12 mouse cellular contexts compared by ENCODE assay signal in genomic region chr7:79734563-79734962, GRCm38 (mm10). TPM values are rescaled to one million over a fixed set of nuclear protein-coding genes. Genes with fewer than 3 reads are reported as not detected.
DNase-seq lines count a peak whose midpoint lies in the region; ATAC-seq lines count a peak whose summit lies in the region.
"Had no signal": no experiment of that assay in that cellular context is flagged by ENCODE, and none has a peak within 500 bp of the region (broad histone marks: within the 10 kb centered on the region; RNA-seq: fewer than 3 reads in every experiment).

No protein-coding gene starts in this region.

- H3K4me1 ChIP-seq in liver, embryonic 11.5 days (replicated peaks; ENCODE audit: control insufficient read depth, insufficient read depth, low read length) = no peaks in the 10 kb centered on the region

- H3K9me3 ChIP-seq in liver, embryonic 11.5 days (ENCODE audit: control insufficient read depth, low read length) = no peaks in the 10 kb centered on the region

- H3K4me3 ChIP-seq in liver, embryonic 11.5 days (ENCODE audit: low read depth, low read length) = no peak overlapping the region

- H3K4me2 ChIP-seq in liver, embryonic 11.5 days = no peak overlapping the region

- H3K36me3 ChIP-seq in liver, embryonic 11.5 days (ENCODE audit: control insufficient read depth, insufficient read depth, low read length) = no peaks in the 10 kb centered on the region

- DNase-seq in ovary, adult 18-20 months (ENCODE audit: low spot score) = peak; percentile 75
- no peak for DNase-seq in ovary, postnatal 10 days (ENCODE audit: low spot score)
- peak; percentile 66 for DNase-seq in gastrocnemius, postnatal 25 days
- peak; percentile 98 for DNase-seq in kidney, adult 9 months
- DNase-seq in retina, embryonic 14.5 days (ENCODE audit: low spot score) = no peak
- DNase-seq in frontal cortex, adult 2 months (ENCODE audit: extremely low spot score in 1 of 2, low spot score in 1 of 2) = no peak
- no peak for DNase-seq in liver, embryonic 11.5 days (ENCODE audit: low spot score)
- DNase-seq: right cerebral cortex, adult 18-20 months; thymus, adult 2 months had no signal

- WGBS in liver, embryonic 11.5 days = 80% methylated on average over 8 of the region's 8 CpGs

- 0 out of 2 replicates have a peak, but pooled peaks cover 3% of the 10 kb centered on the region for H3K27me3 ChIP-seq in liver, embryonic 11.5 days (replicated peaks; ENCODE audit: control insufficient read depth, insufficient read depth, low read length)

- no peak overlapping the region for H3K9ac ChIP-seq in liver, embryonic 11.5 days (ENCODE audit: low read depth, low read length)

- no peak for ATAC-seq in liver, embryonic 11.5 days (replicated peaks; ENCODE audit: low FRiP score)

- H3K27ac ChIP-seq in liver, embryonic 11.5 days (ENCODE audit: low read depth, low read length) = no peak overlapping the region

RNA-seq across cellular contexts. Expression of gene Plin1, which starts 1.9 kb away (rescaled TPM):
- total RNA-seq in gastrocnemius, postnatal 25 days (2021) = 10 to 100 TPM in 1 of 2 experiments, 1 to 10 TPM in 1; 1.8 to 53.2 TPM
- polyA plus RNA-seq in frontal cortex, adult 2 months (2012; rRNA removed) = 0.14 and 0.25 TPM in 2 replicates
- polyA plus RNA-seq in liver, embryonic 11.5 days (2014; fragmentation: Nextera tagmentation; extraction: Ambion mirVana) = not detected in 2 replicates
- total RNA-seq: hematopoietic stem cell, adult 5-6 weeks; left cerebral cortex, adult 18-20 months; monocyte, adult 5-6 weeks had no signal

RNA-seq across cellular contexts. Expression of gene Pex11a, which starts 8.4 kb away (rescaled TPM):
- 10 to 100 TPM in 1 of 2 experiments, 1 to 10 TPM in 1; 8.8 to 11.8 TPM for total RNA-seq in gastrocnemius, postnatal 25 days (2021)
- polyA plus RNA-seq in frontal cortex, adult 2 months (2012; rRNA removed) = 19.1 and 19.2 TPM in 2 replicates
- polyA plus RNA-seq in liver, embryonic 11.5 days (2014; fragmentation: Nextera tagmentation; extraction: Ambion mirVana) = 2.3 and 2.9 TPM in 2 replicates

RNA-seq across cellular contexts. Expression of gene Wdr93, which starts 8.4 kb away (rescaled TPM):
- total RNA-seq in gastrocnemius, postnatal 25 days (2021) = not detected
- 0.10 and 0.34 TPM in 2 replicates for polyA plus RNA-seq in frontal cortex, adult 2 months (2012; rRNA removed)
- 0.21 TPM in 1 of 2 replicates, not detected in the other for polyA plus RNA-seq in liver, embryonic 11.5 days (2014; fragmentation: Nextera tagmentation; extraction: Ambion mirVana)
- total RNA-seq: hematopoietic stem cell, adult 5-6 weeks; monocyte, adult 5-6 weeks had no signal

RNA-seq across cellular contexts. Expression of gene Kif7, which starts 19.0 kb away (rescaled TPM):
- total RNA-seq in gastrocnemius, postnatal 25 days (2021) = under 1 TPM; 0.59 to 0.91 TPM
- polyA plus RNA-seq in frontal cortex, adult 2 months (2012; rRNA removed) = 3.2 and 3.8 TPM in 2 replicates
- polyA plus RNA-seq in liver, embryonic 11.5 days (2014; fragmentation: Nextera tagmentation; extraction: Ambion mirVana) = 2.3 and 3.0 TPM in 2 replicates
- total RNA-seq: monocyte, adult 5-6 weeks had no signal

RNA-seq across cellular contexts. Expression of gene Mesp1, which starts 59.0 kb away (rescaled TPM):
- total RNA-seq in gastrocnemius, postnatal 25 days (2021) = not detected
- 0.16 and 0.19 TPM in 2 replicates for polyA plus RNA-seq in frontal cortex, adult 2 months (2012; rRNA removed)
- not detected in 2 replicates for polyA plus RNA-seq in liver, embryonic 11.5 days (2014; fragmentation: Nextera tagmentation; extraction: Ambion mirVana)
- total RNA-seq: hematopoietic stem cell, adult 5-6 weeks; monocyte, adult 5-6 weeks had no signal

Comparison
In these comparisons a context has a peak if more than half of its experiments do, and no peak if none do; other contexts are left out.
1. DNase-seq: peak in ovary, adult 18-20 months (single experiment), gastrocnemius, postnatal 25 days (single experiment) and kidney, adult 9 months (single experiment); none in ovary, postnatal 10 days (single experiment), retina, embryonic 14.5 days (single experiment), frontal cortex, adult 2 months (0 of 2) and liver, embryonic 11.5 days (single experiment).